Mouse (Mus musculus) small intestine, adult 2 months (tissue): Measurements from ENCODE around the gene Clpx.

Source experiments
- CTCF ChIP-seq: fragments of 200-500 bp; IDR thresholded peaks from 2 replicates; pipeline ENCODE4 v1.5.1; 2012; ENCODE audit warnings: low read depth, mild to moderate bottlenecking, control low read depth, inconsistent platforms, low read length, moderate library complexity, mixed read lengths; ENCODE audit not compliant: insufficient replicate concordance, insufficient read length; ENCODE audit errors: extremely low read depth
- POLR2A ChIP-seq: fragments of 200-500 bp; IDR thresholded peaks from 2 replicates; pipeline ENCODE4 v1.6.1; 2012; ENCODE audit warnings: low read depth, mild to moderate bottlenecking, control low read depth, inconsistent platforms, low read length, moderate library complexity

GRCm38 (mm10) chr9:65365721-65366120 is 71.7 kb downstream of the Clpx start:
- TF ChIP-seq CTCF (no peak), POLR2A (no peak)
